Mouse (Mus musculus) midbrain, embryonic 12.5 days (tissue): ENCODE measurements at regions not wholly inside any gene's neighbourhood (a gene's known extent, or its start where the extent isn't known, plus 50 kb on each side); places are given as distances from the start of the nearest gene placed in this dataset.
A peak's percentile ranks its signal among the peaks of the same experiment; 100 is the strongest.

Source experiments
- ATAC-seq: fragments of 200-750 bp; cut with Nextera tagmentation; 2 replicates; pipeline ENCODE4 v1.8.0; 2017; ENCODE audit warnings: low read depth, moderate TSS enrichment, moderate library complexity; ENCODE audit not compliant: low FRiP score
- H3K27ac ChIP-seq: fragments of 300-500 bp; sonication (generic); replicated peaks from 2 replicates; pipeline ENCODE4 v1.5.1; 2016; ENCODE audit warnings: mild to moderate bottlenecking
- H3K27me3 ChIP-seq: fragments of 300-500 bp; sonication (generic); 2 replicates; pipeline ENCODE4 v1.6.1; 2016; ENCODE audit warnings: mild to moderate bottlenecking
- H3K36me3 ChIP-seq: fragments of 300-500 bp; sonication (generic); 2 replicates; pipeline ENCODE4 v1.6.1; 2016
- H3K4me1 ChIP-seq: fragments of 300-500 bp; sonication (generic); 2 replicates; pipeline ENCODE4 v1.6.1; 2016
- H3K4me2 ChIP-seq: fragments of 300-500 bp; sonication (generic); replicated peaks from 2 replicates; pipeline ENCODE4 v1.6.1; 2016; ENCODE audit warnings: mild to moderate bottlenecking, moderate library complexity
- H3K4me3 ChIP-seq: fragments of 300-500 bp; sonication (generic); 2 replicates; pipeline ENCODE4 v1.5.1; 2016; ENCODE audit warnings: mild to moderate bottlenecking
- H3K9ac ChIP-seq: fragments of 300-500 bp; sonication (generic); replicated peaks from 2 replicates; pipeline ENCODE4 v1.6.1; 2016; ENCODE audit warnings: mild to moderate bottlenecking, moderate library complexity
- H3K9me3 ChIP-seq: fragments of 300-500 bp; sonication (generic); 2 replicates; pipeline ENCODE4 v1.6.1; 2016; ENCODE audit warnings: mild to moderate bottlenecking
- WGBS: fragments of 180-500 bp; shearing (Covaris S2); methylation state at CpG from one replicate; pipeline ENCODE4 v1.1.7; 2016; 5-methylcytosine and 5-hydroxymethylcytosine counted together

- Histone ChIP-seq H3K4me3 (no peak overlapping the region), H3K4me2 (no peak overlapping the region), H3K27ac (no peak overlapping the region), H3K4me1 (peaks cover 3% of the 10 kb centered on the region; the same call in 1 of the 2 replicates), H3K9me3 (no peaks in the 10 kb centered on the region), H3K27me3 (no peaks in the 10 kb centered on the region), H3K9ac (no peak overlapping the region), H3K36me3 (no peaks in the 10 kb centered on the region)
- no peak for ATAC-seq
- WGBS = 40% methylated on average over 7 of the region's 7 CpGs
Observed at GRCm38 (mm10) chr19:60334521-60334920, 108.0 kb upstream of the Fam204a start.

DNA sequence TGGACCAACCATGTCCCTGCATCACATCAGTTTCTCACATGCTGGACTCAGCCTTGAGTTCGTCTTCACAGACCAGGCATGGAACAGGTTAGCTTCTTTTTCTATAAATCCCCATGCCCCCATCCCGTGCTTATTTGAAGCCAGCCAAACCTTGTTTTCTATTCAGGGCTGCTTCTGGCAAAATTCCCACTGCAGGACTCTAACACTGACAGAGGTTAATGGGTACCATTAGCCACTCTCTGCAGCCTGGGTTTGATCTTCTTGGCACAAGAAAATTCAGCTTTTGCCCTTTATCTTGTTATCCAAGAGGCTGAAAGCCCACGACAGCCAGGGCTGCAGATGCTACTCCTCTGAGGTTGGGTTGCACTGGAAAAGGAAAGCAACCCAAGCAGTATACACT, 101.8 kb upstream of the Fam204a start:
- Histone ChIP-seq H3K9ac (no peak overlapping the region), H3K4me2 (no peak overlapping the region), H3K36me3 (no peaks in the 10 kb centered on the region), H3K4me1 (no peaks in the 10 kb centered on the region), H3K4me3 (no peak overlapping the region), H3K9me3 (no peaks in the 10 kb centered on the region), H3K27ac (no peak overlapping the region), H3K27me3 (no peaks in the 10 kb centered on the region)
- no peak for ATAC-seq
- WGBS = 69% methylated on average over 3 of the region's 3 CpGs

DNA sequence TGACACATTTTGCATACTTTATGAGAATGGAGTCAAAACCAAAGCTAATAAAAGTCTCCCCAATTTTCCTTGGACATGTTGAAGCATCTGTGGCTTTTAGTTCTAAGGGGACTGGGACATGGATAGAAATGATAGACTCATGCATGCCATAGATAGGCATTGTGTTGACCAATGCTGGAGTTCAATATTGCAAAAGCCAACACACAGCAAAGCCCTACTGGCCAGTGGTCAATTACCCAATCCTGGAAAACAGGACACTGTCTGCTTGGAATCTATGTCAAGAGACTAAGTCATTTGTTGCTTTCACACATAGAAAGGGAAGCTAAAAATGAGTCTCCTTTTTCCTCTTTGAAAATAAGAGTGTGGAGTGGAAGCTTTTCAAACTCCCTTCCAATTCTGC, 99.1 kb upstream of the Fam204a start:
- Histone ChIP-seq H3K36me3 (no peaks in the 10 kb centered on the region), H3K4me3 (no peak overlapping the region), H3K27me3 (no peaks in the 10 kb centered on the region), H3K4me2 (no peak overlapping the region), H3K9me3 (no peaks in the 10 kb centered on the region), H3K9ac (no peak overlapping the region), H3K27ac (no peak overlapping the region), H3K4me1 (no peaks in the 10 kb centered on the region)
- no peak for ATAC-seq

GRCm38 (mm10) chr19:60325112-60325511, 98.6 kb upstream of the Fam204a start:
- Histone ChIP-seq H3K4me2 (no peak overlapping the region), H3K27ac (no peak overlapping the region), H3K4me3 (no peak overlapping the region), H3K36me3 (no peaks in the 10 kb centered on the region), H3K9me3 (no peaks in the 10 kb centered on the region), H3K27me3 (no peaks in the 10 kb centered on the region), H3K4me1 (no peaks in the 10 kb centered on the region), H3K9ac (no peak overlapping the region)
- WGBS = 59% methylated on average over 5 of the region's 5 CpGs
- no peak for ATAC-seq

GRCm38 (mm10) chr19:60310591-60310990, 84.1 kb upstream of the Fam204a start:
- no peak for ATAC-seq
- H3K27ac ChIP-seq = no peak overlapping the region
- no peak overlapping the region for H3K4me2 ChIP-seq
- no peak overlapping the region for H3K9ac ChIP-seq
- no peaks in the 10 kb centered on the region for H3K4me1 ChIP-seq
- 17% methylated on average over 4 of the region's 4 CpGs for WGBS
- no peak overlapping the region for H3K4me3 ChIP-seq
- H3K27me3 ChIP-seq = no peaks in the 10 kb centered on the region
- H3K36me3 ChIP-seq = no peaks in the 10 kb centered on the region
- H3K9me3 ChIP-seq = no peaks in the 10 kb centered on the region

DNA sequence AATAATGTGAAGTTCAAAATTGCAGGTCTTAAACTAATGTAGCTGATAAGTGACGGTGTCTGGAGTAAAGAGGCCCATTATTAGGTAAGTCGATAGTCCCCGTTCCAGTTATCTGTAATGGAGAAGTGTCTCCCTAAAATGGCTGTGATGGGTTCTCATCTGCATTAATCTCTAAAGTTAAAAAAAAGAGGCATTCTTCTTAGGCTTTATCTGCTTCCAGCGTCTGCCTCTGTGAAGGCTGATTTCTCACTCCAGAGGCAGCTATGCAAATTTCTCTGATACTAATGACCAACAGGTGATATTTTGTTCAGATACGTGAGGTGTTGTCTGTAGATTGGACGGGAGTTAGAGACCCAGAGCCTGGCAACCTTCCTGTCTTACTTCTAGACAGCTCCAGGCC, 75.9 kb upstream of the Fam204a start:
- no peak overlapping the region for H3K4me3 ChIP-seq
- no peaks in the 10 kb centered on the region for H3K9me3 ChIP-seq
- H3K4me2 ChIP-seq = no peak overlapping the region
- WGBS = 73% methylated on average over 6 of the region's 6 CpGs
- H3K27me3 ChIP-seq = no peaks in the 10 kb centered on the region
- no peaks in the 10 kb centered on the region for H3K36me3 ChIP-seq
- no peak overlapping the region for H3K27ac ChIP-seq
- ATAC-seq = no peak
- H3K4me1 ChIP-seq = no peaks in the 10 kb centered on the region
- H3K9ac ChIP-seq = no peak overlapping the region

GRCm38 (mm10) chr19:60300891-60301290, 74.4 kb upstream of the Fam204a start:
- H3K27me3 ChIP-seq = no peaks in the 10 kb centered on the region
- no peaks in the 10 kb centered on the region for H3K36me3 ChIP-seq
- H3K4me2 ChIP-seq = no peak overlapping the region
- no peak overlapping the region for H3K4me3 ChIP-seq
- no peak for ATAC-seq
- H3K9me3 ChIP-seq = no peaks in the 10 kb centered on the region
- WGBS = 86% methylated on average over 2 of the region's 2 CpGs
- H3K4me1 ChIP-seq = no peaks in the 10 kb centered on the region
- H3K9ac ChIP-seq = no peak overlapping the region
- H3K27ac ChIP-seq = no peak overlapping the region

- no peak overlapping the region for H3K4me3 ChIP-seq
- H3K4me1 ChIP-seq = 0 out of 2 replicates have a peak, but pooled peaks cover 2% of the 10 kb centered on the region
- ATAC-seq = no peak
- no peaks in the 10 kb centered on the region for H3K9me3 ChIP-seq
- no peak overlapping the region for H3K4me2 ChIP-seq
- H3K27ac ChIP-seq = no peak overlapping the region
- WGBS = 89% methylated on average over 4 of the region's 4 CpGs
- 0 out of 2 replicates have a peak, but pooled peaks cover 2% of the 10 kb centered on the region for H3K27me3 ChIP-seq
- no peak overlapping the region for H3K9ac ChIP-seq
- H3K36me3 ChIP-seq = no peaks in the 10 kb centered on the region
Observed at GRCm38 (mm10) chr19:60290244-60290643, 63.7 kb upstream of the Fam204a start.

- Histone ChIP-seq H3K36me3 (no peaks in the 10 kb centered on the region), H3K4me2 (no peak overlapping the region), H3K4me1 (no peaks in the 10 kb centered on the region), H3K9ac (no peak overlapping the region), H3K27me3 (0 out of 2 replicates have a peak, but pooled peaks cover 2% of the 10 kb centered on the region), H3K4me3 (no peak overlapping the region), H3K9me3 (no peaks in the 10 kb centered on the region), H3K27ac (peak overlapping the region; percentile 54)
- ATAC-seq = no peak
- WGBS = 26% methylated on average over 6 of the region's 6 CpGs
Observed at GRCm38 (mm10) chr19:60286810-60287396, 60.4 kb upstream of the Fam204a start.

DNA sequence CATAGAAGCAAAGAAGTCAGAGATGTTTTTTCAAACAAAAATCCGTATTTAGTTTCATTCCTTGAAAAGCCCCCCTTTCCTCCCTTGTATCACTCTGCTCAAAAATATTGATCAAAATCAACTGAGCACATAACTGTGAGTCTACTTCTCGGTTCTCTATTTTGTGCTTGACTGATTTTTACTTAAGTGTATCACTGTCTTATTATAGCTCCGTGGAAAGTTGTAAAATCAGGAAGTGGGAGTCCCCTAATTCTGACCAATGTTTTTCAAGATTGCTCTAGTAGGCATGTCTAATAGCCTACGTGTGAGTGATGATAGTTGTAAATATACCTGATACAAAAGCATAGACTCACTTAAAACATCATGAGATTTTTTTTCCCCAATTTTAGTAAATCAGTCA, 58.4 kb upstream of the Fam204a start:
- 71% methylated on average over 4 of the region's 4 CpGs for WGBS
- no peak for ATAC-seq
- Histone ChIP-seq H3K4me3 (no peak overlapping the region), H3K9me3 (no peaks in the 10 kb centered on the region), H3K4me1 (no peaks in the 10 kb centered on the region), H3K27ac (no peak overlapping the region), H3K4me2 (no peak overlapping the region), H3K27me3 (0 out of 2 replicates have a peak, but pooled peaks cover 2% of the 10 kb centered on the region), H3K9ac (no peak overlapping the region), H3K36me3 (no peaks in the 10 kb centered on the region)
